Mouse (Mus musculus) adrenal gland, postnatal 36 days (tissue): Measurements from ENCODE around the gene Eif5a. TPM values are rescaled to one million over a fixed set of nuclear protein-coding genes. Genes with fewer than 3 reads are reported as not detected.
A peak's percentile ranks its signal among the peaks of the same experiment; 100 is the strongest.
"Not testable (repeated sequence)": the region's sequence is repeated elsewhere in the genome, so short reads cannot be mapped to it uniquely, and the experiment has no call there.

ENCODE experiments used
- DNase-seq, 2 experiments: peaks; one replicate each; pipeline ENCODE4 v3.0.0; 2021; ENCODE audit warnings: mixed read lengths in 1 of 2
- long read RNA-seq, 2 experiments: library from polyadenylated mRNA; stranded (forward); transcript quantifications; one replicate each; pipeline ENCODE4 v2.0.0; 2021; ENCODE audit warnings: borderline sequencing depth in 2 of 2
- total RNA-seq, 2 experiments: library from RNA; stranded (reverse); gene quantifications; 2 replicates each; pipeline ENCODE4 v1.2.3; 2021

Gene Eif5a
- 100 to 1,000 TPM; 619 to 640 TPM for total RNA-seq
- long read RNA-seq, experiment 1, transcript Eif5a-210 (6 exons, 1,343 nt): major isoform, 927 of 1,044 reads
- long read RNA-seq, experiment 1, transcript Eif5a-201 (7 exons, 1,437 nt): minor isoform, 25 of 1,044 reads
- long read RNA-seq, experiment 1, transcript Eif5a-206 (6 exons, 849 nt): minor isoform, 6 of 1,044 reads
- long read RNA-seq, experiment 1, transcript Eif5a-209 (6 exons, 1,259 nt): minor isoform, 26 of 1,044 reads
- long read RNA-seq, experiment 1, partial matches to known transcripts: 21 of 1,044 reads
- long read RNA-seq, experiment 1, other reads (novel, unspliced or antisense): 35 of 1,044 reads
- long read RNA-seq, experiment 2, transcript Eif5a-201 (7 exons, 1,437 nt): minor isoform, 13 of 428 reads
- long read RNA-seq, experiment 2, transcript Eif5a-209 (6 exons, 1,259 nt): minor isoform, 8 of 428 reads
- long read RNA-seq, experiment 2, transcript Eif5a-210 (6 exons, 1,343 nt): major isoform, 374 of 428 reads
- long read RNA-seq, experiment 2, partial matches to known transcripts: 8 of 428 reads
- long read RNA-seq, experiment 2, other reads (novel, unspliced or antisense): 21 of 428 reads

- DNase-seq: peak; percentile 100
Observed at GRCm38 (mm10) chr11:69921114-69922011, at the start of gene Eif5a. Gene Eif5a, minus strand, starts transcription at chr11:69921958.

GRCm38 (mm10) chr11:69970775-69971174, 49.0 kb upstream of the Eif5a start:
- DNase-seq: no peak

GRCm38 (mm10) chr11:69970222-69970621, 48.5 kb upstream of the Eif5a start:
- no peak for DNase-seq

- DNase-seq: no peak
Observed at GRCm38 (mm10) chr11:69968793-69969192, 47.0 kb upstream of the Eif5a start.

GRCm38 (mm10) chr11:69966860-69967517, 45.2 kb upstream of the Eif5a start:
- no peak for DNase-seq

GRCm38 (mm10) chr11:69966006-69966859, 44.5 kb upstream of the Eif5a start:
- peak; percentile 28 to 55 for DNase-seq

GRCm38 (mm10) chr11:69965271-69966005, 43.7 kb upstream of the Eif5a start:
- DNase-seq: no peak

- no peak for DNase-seq
Observed at GRCm38 (mm10) chr11:69964650-69965270, 43.0 kb upstream of the Eif5a start, which contains the start of gene Cldn7. Gene Cldn7, plus strand, starts transcription at chr11:69964779.

- no peak for DNase-seq
Observed at GRCm38 (mm10) chr11:69961841-69962240, 40.1 kb upstream of the Eif5a start.

- DNase-seq: no peak
Observed at GRCm38 (mm10) chr11:69960616-69961015, 38.9 kb upstream of the Eif5a start.

GRCm38 (mm10) chr11:69956218-69956617, 34.5 kb upstream of the Eif5a start:
- no peak for DNase-seq

- not testable (repeated sequence) for DNase-seq
Observed at GRCm38 (mm10) chr11:69955618-69956017, 33.9 kb upstream of the Eif5a start.

GRCm38 (mm10) chr11:69953267-69953915, 31.6 kb upstream of the Eif5a start:
- no peak for DNase-seq

- DNase-seq: no peak
Observed at GRCm38 (mm10) chr11:69952274-69952673, 30.5 kb upstream of the Eif5a start.

- peak in 1 of 2 experiments; percentile 41 for DNase-seq
Observed at GRCm38 (mm10) chr11:69950807-69951459, 29.2 kb upstream of the Eif5a start.

- peak; percentile 88 to 90 for DNase-seq
Observed at GRCm38 (mm10) chr11:69948763-69949150, 27.0 kb upstream of the Eif5a start.

GRCm38 (mm10) chr11:69948066-69948762, 26.5 kb upstream of the Eif5a start, which contains the start of gene Slc2a4:
Gene Slc2a4, minus strand, starts transcription at chr11:69948188.
- DNase-seq: peak; percentile 94 to 97
